Mouse (Mus musculus) liver, embryonic 14.5 days (tissue): ENCODE data around the gene Zfp984. TPM values are rescaled to one million over a fixed set of nuclear protein-coding genes. Genes with fewer than 3 reads are reported as not detected.
"Not testable (repeated sequence)": the region's sequence is repeated elsewhere in the genome, so short reads cannot be mapped to it uniquely, and the experiment has no call there.

Source experiments
- ATAC-seq: fragments of 200-750 bp; cut with Nextera tagmentation; 2 replicates; pipeline ENCODE4 v1.8.0; 2017; ENCODE audit warnings: moderate number of reproducible peaks, mild to moderate bottlenecking, moderate library complexity; ENCODE audit not compliant: insufficient read depth
- DNase-seq, 3 experiments: peaks; one replicate each; pipeline ENCODE4 v3.0.0-alpha.2; 2012 to 2013; ENCODE audit warnings: low read depth in 3 of 3, low spot score in 3 of 3
- H3K27ac ChIP-seq: fragments of 300-500 bp; sonication (generic); 2 replicates; pipeline ENCODE4 v1.5.1; 2014; ENCODE audit warnings: moderate library complexity, mild to moderate bottlenecking, control low read depth, inconsistent platforms
- H3K27me3 ChIP-seq: fragments of 300-500 bp; sonication (generic); 2 replicates; pipeline ENCODE4 v1.6.1; 2014; ENCODE audit warnings: mild to moderate bottlenecking, low read length, moderate library complexity; ENCODE audit not compliant: control insufficient read depth, insufficient read depth
- H3K36me3 ChIP-seq: fragments of 300-500 bp; sonication (generic); replicated peaks from 2 replicates; pipeline ENCODE4 v1.6.1; 2014; ENCODE audit warnings: low read depth; ENCODE audit not compliant: control insufficient read depth, insufficient read depth
- H3K4me1 ChIP-seq, 2 experiments: fragments of 200-500 bp in 1 of 2; fragments of 300-500 bp in 1 of 2; sonication (generic) in 1 of 2; replicated peaks; 2 replicates each; pipeline ENCODE4 v1.6.1; 2012 to 2014; ENCODE audit warnings: antibody characterized with exemption in 1 of 2, inconsistent platforms in 1 of 2, low read length in 1 of 2; ENCODE audit not compliant: control insufficient read depth in 2 of 2, insufficient read depth in 2 of 2
- H3K4me2 ChIP-seq: fragments of 300-500 bp; sonication (generic); 2 replicates; pipeline ENCODE4 v1.6.1; 2014; ENCODE audit warnings: low read depth, mild to moderate bottlenecking, control low read depth, moderate library complexity
- H3K4me3 ChIP-seq, 2 experiments: fragments of 200-500 bp in 1 of 2; fragments of 300-500 bp in 1 of 2; sonication (generic) in 1 of 2; 2 replicates each; pipeline ENCODE4 v1.5.1; 2012 to 2014; ENCODE audit warnings: low read depth in 2 of 2, low read length in 2 of 2, mild to moderate bottlenecking in 2 of 2, control low read depth in 1 of 2, inconsistent platforms in 1 of 2, moderate library complexity in 1 of 2; ENCODE audit not compliant: insufficient read depth in 1 of 2
- H3K9ac ChIP-seq: fragments of 300-500 bp; sonication (generic); replicated peaks from 2 replicates; pipeline ENCODE4 v1.6.1; 2014; ENCODE audit warnings: mild to moderate bottlenecking, control low read depth, moderate library complexity
- H3K9me3 ChIP-seq: fragments of 300-500 bp; sonication (generic); 2 replicates; pipeline ENCODE4 v1.6.1; 2016; ENCODE audit warnings: low read length, mixed read lengths; ENCODE audit not compliant: control insufficient read depth
- WGBS: fragments of 180-500 bp; shearing (Covaris S2); extraction: QIAGEN DNeasy Blood & Tissue Kit; methylation state at CpG from one replicate; pipeline ENCODE4 v1.1.7; 2014; ENCODE audit not compliant: insufficient replicate concordance; 5-methylcytosine and 5-hydroxymethylcytosine counted together
- polyA plus RNA-seq, 2 experiments: library from polyadenylated mRNA; depleted of rRNA in 1 of 2; stranded (reverse) in 1 of 2; unstranded in 1 of 2; fragments of >200 nt; fragmentation: Nextera tagmentation in 1 of 2; extraction: Ambion mirVana in 1 of 2; gene quantifications; 2 replicates each; pipeline versions ENCODE4 v1.2.1 to v1.2.3; 2012 to 2014

Gene Zfp984
- polyA plus RNA-seq, 2 experiments, result 3.1 to 7.1 TPM

DNA sequence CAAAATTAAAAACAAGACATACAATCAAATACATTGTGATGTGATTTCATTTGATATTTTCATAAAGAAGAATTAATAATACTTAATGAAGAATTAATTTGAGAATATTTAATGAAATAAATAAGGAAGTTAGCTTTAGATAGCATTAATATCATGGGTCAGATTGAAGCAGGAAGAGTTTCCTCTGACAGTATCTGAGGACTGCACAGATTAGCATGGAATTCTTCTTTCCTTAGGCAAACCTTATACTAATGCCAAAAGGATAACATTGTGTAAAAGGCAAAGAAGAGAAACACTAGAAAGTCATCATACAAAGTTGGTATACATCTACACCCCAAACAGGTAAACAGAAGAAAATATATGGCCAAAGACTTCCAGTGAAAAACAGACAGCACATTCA, 17.9 kb downstream of the Zfp984 start:
- H3K27me3 ChIP-seq, H3K4me2 ChIP-seq, H3K36me3 ChIP-seq, H3K4me3 ChIP-seq, H3K27ac ChIP-seq, H3K9ac ChIP-seq, H3K4me1 ChIP-seq, H3K9me3 ChIP-seq, DNase-seq, ATAC-seq: not testable (repeated sequence)

DNA sequence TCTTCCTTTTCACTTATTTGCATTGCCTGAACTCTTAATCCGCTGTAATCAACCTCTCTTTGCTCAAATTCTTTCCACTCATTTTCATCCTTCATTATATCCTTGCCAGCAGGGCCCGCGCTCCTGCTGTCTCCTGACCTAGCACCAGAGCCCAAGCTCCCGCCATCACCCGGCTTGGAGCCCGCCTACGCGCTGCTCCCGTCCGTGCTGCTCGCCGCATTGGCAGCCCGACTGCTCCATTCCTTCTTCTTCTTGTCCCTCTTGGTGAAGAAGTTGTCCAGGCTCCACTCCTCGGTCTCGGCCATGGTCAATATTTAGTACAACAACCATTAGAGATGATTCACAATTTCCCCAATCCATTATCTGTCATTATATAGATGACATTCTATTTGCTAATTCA, 63.3 kb downstream of the Zfp984 start:
- ATAC-seq, DNase-seq, H3K9ac ChIP-seq, H3K9me3 ChIP-seq, H3K27me3 ChIP-seq, H3K27ac ChIP-seq, H3K36me3 ChIP-seq, H3K4me1 ChIP-seq, H3K4me2 ChIP-seq, H3K4me3 ChIP-seq: not testable (repeated sequence)
- 79% methylated on average over 14 of the region's 15 CpGs for WGBS

DNA sequence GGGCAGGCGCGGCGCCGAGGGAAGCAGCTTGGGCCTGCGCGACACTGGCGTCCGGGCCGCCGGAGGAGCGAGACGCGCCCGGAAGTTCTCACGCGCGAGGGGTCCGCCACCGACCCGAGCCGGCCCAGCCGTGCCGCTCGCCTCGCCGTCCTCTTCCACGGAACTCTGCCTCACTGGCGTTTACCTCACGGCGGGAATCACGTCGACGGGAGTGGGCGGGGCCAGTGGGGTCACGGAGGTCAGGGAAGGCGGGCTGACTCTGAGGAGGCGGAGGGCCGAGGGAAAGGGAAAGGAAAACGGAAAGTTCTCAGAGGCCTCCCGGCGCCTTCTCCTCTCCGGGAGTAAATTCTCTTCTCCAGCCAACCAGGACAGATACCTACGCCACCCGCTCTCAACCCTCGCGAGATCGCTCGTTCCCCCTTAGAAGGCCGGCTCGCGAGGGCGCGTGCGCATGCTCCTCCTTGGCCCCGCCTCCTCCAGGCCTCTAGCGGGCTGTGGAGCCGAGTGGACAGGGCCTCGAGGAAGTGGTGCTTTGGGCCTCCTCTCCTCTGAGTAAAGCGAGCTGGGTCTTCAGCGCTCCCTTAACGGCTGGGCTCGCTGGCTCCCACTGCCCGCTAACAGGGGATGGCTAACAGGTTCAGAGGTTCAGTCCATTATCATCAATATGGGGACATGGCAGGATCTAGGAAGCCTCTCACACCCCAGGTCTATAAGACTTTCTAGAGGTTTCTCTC, 70.8 kb downstream of the Zfp984 start:
- ATAC-seq, H3K36me3 ChIP-seq, H3K9me3 ChIP-seq, H3K4me1 ChIP-seq, H3K27me3 ChIP-seq, H3K27ac ChIP-seq, DNase-seq, H3K9ac ChIP-seq: not testable (repeated sequence)
- H3K4me2 ChIP-seq, result peak overlapping the region; percentile 49
- WGBS, result 26% methylated on average over 54 of the region's 63 CpGs
- peak overlapping the region; percentile 41 to 52 for H3K4me3 ChIP-seq

Other genes with a start within 250 kb of the Zfp984 start
- 0.57 and 1.3 TPM in 2 replicates for gene Zfp979, start 167.3 kb downstream of the Zfp984 start, polyA plus RNA-seq (2012; rRNA removed)
- 2.3 and 2.7 TPM in 2 replicates for gene Zfp979, start 167.3 kb downstream of the Zfp984 start, polyA plus RNA-seq (2014; fragmentation: Nextera tagmentation; extraction: Ambion mirVana)
- not detected in 2 replicates for gene Zfp534, start 107.2 kb downstream of the Zfp984 start, polyA plus RNA-seq (2012; rRNA removed)
- gene Zfp534, start 107.2 kb downstream of the Zfp984 start, polyA plus RNA-seq (2014; fragmentation: Nextera tagmentation; extraction: Ambion mirVana), result not detected in 2 replicates
- 0.73 and 1.0 TPM in 2 replicates for gene Zfp933, start 38.6 kb upstream of the Zfp984 start, polyA plus RNA-seq (2012; rRNA removed)
- 1.2 and 1.8 TPM in 2 replicates for gene Zfp933, start 38.6 kb upstream of the Zfp984 start, polyA plus RNA-seq (2014; fragmentation: Nextera tagmentation; extraction: Ambion mirVana)
- gene Miip, start 59.0 kb upstream of the Zfp984 start, polyA plus RNA-seq (2012; rRNA removed), result 33.8 and 36.0 TPM in 2 replicates
- gene Miip, start 59.0 kb upstream of the Zfp984 start, polyA plus RNA-seq (2014; fragmentation: Nextera tagmentation; extraction: Ambion mirVana), result 18.5 and 21.8 TPM in 2 replicates
- 1.6 and 2.2 TPM in 2 replicates for gene Fv1, start 59.2 kb upstream of the Zfp984 start, polyA plus RNA-seq (2012; rRNA removed)
- gene Fv1, start 59.2 kb upstream of the Zfp984 start, polyA plus RNA-seq (2014; fragmentation: Nextera tagmentation; extraction: Ambion mirVana), result 1.5 and 1.6 TPM in 2 replicates
- 7.5 and 8.6 TPM in 2 replicates for gene Mfn2, start 94.9 kb upstream of the Zfp984 start, polyA plus RNA-seq (2012; rRNA removed)
- 9.2 and 11.1 TPM in 2 replicates for gene Mfn2, start 94.9 kb upstream of the Zfp984 start, polyA plus RNA-seq (2014; fragmentation: Nextera tagmentation; extraction: Ambion mirVana)
- gene Plod1, start 127.0 kb upstream of the Zfp984 start, polyA plus RNA-seq (2012; rRNA removed), result 15.5 and 16.9 TPM in 2 replicates
- 20.2 and 23.7 TPM in 2 replicates for gene Plod1, start 127.0 kb upstream of the Zfp984 start, polyA plus RNA-seq (2014; fragmentation: Nextera tagmentation; extraction: Ambion mirVana)
- gene 2510039O18Rik, start 131.1 kb upstream of the Zfp984 start, polyA plus RNA-seq (2012; rRNA removed), result 18.8 and 23.7 TPM in 2 replicates
- gene 2510039O18Rik, start 131.1 kb upstream of the Zfp984 start, polyA plus RNA-seq (2014; fragmentation: Nextera tagmentation; extraction: Ambion mirVana), result 7.8 and 8.1 TPM in 2 replicates
- gene Nppb, start 176.0 kb upstream of the Zfp984 start, polyA plus RNA-seq (2012; rRNA removed), result not detected in 2 replicates
- not detected in 2 replicates for gene Nppb, start 176.0 kb upstream of the Zfp984 start, polyA plus RNA-seq (2014; fragmentation: Nextera tagmentation; extraction: Ambion mirVana)
- not detected in 2 replicates for gene Nppa, start 190.9 kb upstream of the Zfp984 start, polyA plus RNA-seq (2012; rRNA removed)
- not detected in 2 replicates for gene Nppa, start 190.9 kb upstream of the Zfp984 start, polyA plus RNA-seq (2014; fragmentation: Nextera tagmentation; extraction: Ambion mirVana)
- 2.4 and 2.7 TPM in 2 replicates for gene Clcn6, start 229.0 kb upstream of the Zfp984 start, polyA plus RNA-seq (2012; rRNA removed)
- 0.66 and 1.0 TPM in 2 replicates for gene Clcn6, start 229.0 kb upstream of the Zfp984 start, polyA plus RNA-seq (2014; fragmentation: Nextera tagmentation; extraction: Ambion mirVana)
- 9.1 and 9.2 TPM in 2 replicates for gene Mthfr, start 229.3 kb upstream of the Zfp984 start, polyA plus RNA-seq (2012; rRNA removed)
- gene Mthfr, start 229.3 kb upstream of the Zfp984 start, polyA plus RNA-seq (2014; fragmentation: Nextera tagmentation; extraction: Ambion mirVana), result 7.0 and 7.7 TPM in 2 replicates